Mouse (Mus musculus) testis, adult 2 months (tissue): ENCODE results near the gene Bhlhe40.

Source experiments
- CTCF ChIP-seq: fragments of 200-500 bp; IDR thresholded peaks from 2 replicates; pipeline ENCODE4 v1.5.1; 2012; ENCODE audit warnings: low read depth, mild to moderate bottlenecking, inconsistent platforms, low read length, moderate library complexity; ENCODE audit not compliant: control insufficient read depth, insufficient read depth, insufficient replicate concordance
- POLR2A ChIP-seq: fragments of 200-500 bp; IDR thresholded peaks from 2 replicates; pipeline ENCODE4 v1.6.1; 2012; ENCODE audit warnings: low read depth, mild to moderate bottlenecking, inconsistent platforms, low read length, moderate library complexity; ENCODE audit not compliant: control insufficient read depth

DNA sequence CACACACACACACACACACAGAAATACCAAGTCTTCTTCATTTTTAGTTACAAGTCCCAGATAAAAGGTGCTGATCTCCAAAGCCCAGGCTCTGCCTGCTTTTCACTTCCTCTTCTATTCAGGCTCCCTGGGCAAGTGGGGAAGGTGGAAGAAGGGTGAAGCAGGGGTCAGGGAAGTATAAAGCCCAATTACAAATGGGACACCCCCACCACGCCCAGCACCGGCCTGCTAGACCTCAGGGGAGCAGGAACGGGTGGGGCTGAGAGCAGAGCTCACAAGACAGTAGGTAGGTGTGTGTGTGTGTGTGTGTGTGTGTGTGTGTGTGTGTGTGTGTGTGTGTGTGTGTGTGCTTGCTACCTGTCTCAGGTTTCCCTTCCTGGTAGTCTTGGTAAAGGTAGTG is 42.2 kb downstream of the Bhlhe40 start:
- TF ChIP-seq CTCF (no peak), POLR2A (no peak)
